Mouse (Mus musculus) cerebellum, postnatal 4 days (tissue): ENCODE measurements at regions not wholly inside any gene's neighbourhood (a gene's known extent, or its start where the extent isn't known, plus 50 kb on each side); places are given as distances from the start of the nearest gene placed in this dataset.

Experiments used
- DNase-seq, 2 experiments: peaks; one replicate each; pipeline ENCODE4 v3.0.0; 2022; ENCODE audit warnings: low spot score in 2 of 2, mixed read lengths in 1 of 2

GRCm38 (mm10) chr3:151670628-151671027, 79.1 kb downstream of the Ifi44 start:
- DNase-seq, result no peak

- DNase-seq, result no peak
Measured at GRCm38 (mm10) chr3:151653298-151653697, 96.5 kb downstream of the Ifi44 start.

- DNase-seq, result no peak
Measured at GRCm38 (mm10) chr3:151651524-151651923, 98.2 kb downstream of the Ifi44 start.

GRCm38 (mm10) chr3:151647637-151648036, 102.1 kb downstream of the Ifi44 start:
- peak in 1 of 2 experiments; percentile 10 for DNase-seq

GRCm38 (mm10) chr3:151639431-151640111, 110.2 kb downstream of the Ifi44 start:
- DNase-seq, result no peak

- no peak for DNase-seq
Measured at GRCm38 (mm10) chr3:151638326-151638725, 111.4 kb downstream of the Ifi44 start.

- DNase-seq, result no peak
Measured at GRCm38 (mm10) chr3:151610954-151611353, 138.8 kb downstream of the Ifi44 start.

GRCm38 (mm10) chr3:151607689-151608088, 142.1 kb downstream of the Ifi44 start:
- DNase-seq, result no peak

GRCm38 (mm10) chr3:151603371-151603770, 146.4 kb downstream of the Ifi44 start:
- no peak for DNase-seq
